Mouse (Mus musculus) 3T3-L1 (cell line): Measurements from ENCODE around the gene Bbs7.
"Not testable (repeated sequence)": the region's sequence is repeated elsewhere in the genome, so short reads cannot be mapped to it uniquely, and the experiment has no call there.

ENCODE experiments used
- DNase-seq: peaks from one replicate; pipeline ENCODE4 v3.0.0-alpha.2; 2015; ENCODE audit warnings: low read depth, low spot score

Bbs7 gene

DNA sequence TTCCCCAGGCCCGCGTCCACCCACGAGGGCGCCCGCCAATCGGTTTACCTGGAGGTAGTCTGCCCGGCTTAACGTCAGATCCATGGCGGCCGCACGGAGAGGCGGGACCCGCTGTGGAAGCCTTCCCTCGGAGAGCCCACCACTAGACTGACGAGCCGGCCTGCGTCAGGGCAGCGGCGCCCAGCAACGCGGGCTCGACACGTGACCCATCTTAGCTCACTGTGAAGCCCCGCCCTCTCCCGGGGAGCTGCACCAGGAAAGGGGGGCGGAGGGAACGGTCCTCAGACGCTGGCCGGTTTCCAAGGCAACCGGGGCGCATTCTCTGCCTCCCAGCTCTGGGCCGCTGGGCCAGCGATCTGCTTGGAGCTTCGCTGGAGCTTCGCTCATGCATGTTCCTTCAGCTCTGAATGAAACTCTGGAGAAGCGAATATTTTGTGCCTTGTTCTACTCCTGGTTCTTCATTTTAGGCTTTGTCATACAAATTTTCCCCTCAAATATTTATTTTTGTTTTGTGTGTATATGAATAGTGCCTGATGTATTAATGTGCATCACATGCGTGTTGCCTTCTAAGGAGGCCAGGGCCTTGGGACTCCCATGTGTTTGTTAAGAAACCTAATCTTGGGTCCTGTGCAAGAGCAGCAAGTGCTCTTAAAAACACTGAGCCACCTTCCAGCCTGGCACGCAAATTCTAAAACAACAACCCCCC is at the start of gene Bbs7:
TSS of gene Bbs7 (minus strand) at position 276 of the 706 bp plus-strand sequence.
- DNase-seq = peak; percentile 95

GRCm38 (mm10) chr3:36645245-36645559 is 31.9 kb upstream of the Bbs7 start:
- not testable (repeated sequence) for DNase-seq

- DNase-seq = peak; percentile 17
These were observed 31.4 kb upstream of the Bbs7 start for GRCm38 (mm10) chr3:36644554-36645244.

- no peak for DNase-seq
These were observed 30.1 kb upstream of the Bbs7 start for GRCm38 (mm10) chr3:36643354-36643753.

- DNase-seq = no peak
These were observed 29.5 kb upstream of the Bbs7 start for GRCm38 (mm10) chr3:36642736-36643135.

DNA sequence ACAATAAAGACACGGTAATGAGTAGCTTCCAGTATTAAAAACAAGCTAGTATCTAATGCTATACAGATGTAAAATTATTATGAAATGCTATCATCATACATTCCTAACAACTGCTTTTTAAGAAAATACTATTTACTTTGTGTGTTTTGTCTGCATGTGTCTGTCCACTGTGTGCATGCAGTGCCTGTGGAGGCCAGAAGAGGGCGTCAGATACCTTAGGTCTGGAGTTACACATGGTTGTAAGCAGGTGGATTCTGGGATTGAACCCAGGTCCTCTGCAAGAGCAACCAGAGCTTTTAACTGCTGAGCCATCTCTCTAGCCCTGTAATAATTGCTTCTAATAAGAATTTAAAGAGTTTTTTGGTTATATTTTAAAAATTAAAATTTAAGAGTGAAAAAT is 27.5 kb upstream of the Bbs7 start:
- peak; percentile 11 for DNase-seq

DNA sequence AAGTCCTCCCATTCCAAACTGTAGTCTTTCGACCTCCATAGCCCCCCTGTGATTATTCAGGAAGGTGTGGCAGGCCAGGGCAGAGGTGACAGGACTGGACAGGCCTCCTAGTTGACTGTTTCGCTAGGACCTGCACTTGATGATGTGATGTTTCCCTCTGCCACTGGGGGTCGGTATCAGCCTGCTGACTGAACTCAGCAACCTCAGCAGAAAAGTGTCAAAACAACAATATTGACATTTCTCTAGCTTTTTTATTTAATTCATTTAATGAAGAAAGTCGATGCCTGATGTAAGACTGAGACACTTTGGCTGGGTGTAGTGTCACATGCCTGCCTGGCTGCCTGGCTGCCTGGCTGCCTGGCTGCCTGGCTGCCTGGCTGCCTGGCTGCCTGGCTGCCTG is 22.2 kb upstream of the Bbs7 start:
- no peak for DNase-seq

DNA sequence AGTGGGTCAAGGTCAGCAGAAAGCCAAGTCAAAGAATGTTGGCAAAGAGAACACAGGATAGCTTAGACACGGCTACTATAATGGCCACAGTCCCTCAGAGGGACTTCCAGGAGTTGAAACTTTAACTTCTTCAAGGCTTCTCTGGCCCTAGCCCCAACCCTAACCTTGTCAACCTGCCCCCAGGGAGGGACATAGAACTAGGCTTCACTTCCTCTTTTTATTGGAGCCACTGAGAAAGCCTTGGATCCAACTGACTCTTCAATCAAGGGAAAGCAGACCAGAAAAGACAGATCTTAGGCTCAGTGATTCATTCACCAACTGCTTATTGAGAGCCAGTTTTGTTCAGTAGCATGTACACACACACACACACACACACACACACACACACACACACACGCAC is 13.5 kb upstream of the Bbs7 start:
- no peak for DNase-seq

DNA sequence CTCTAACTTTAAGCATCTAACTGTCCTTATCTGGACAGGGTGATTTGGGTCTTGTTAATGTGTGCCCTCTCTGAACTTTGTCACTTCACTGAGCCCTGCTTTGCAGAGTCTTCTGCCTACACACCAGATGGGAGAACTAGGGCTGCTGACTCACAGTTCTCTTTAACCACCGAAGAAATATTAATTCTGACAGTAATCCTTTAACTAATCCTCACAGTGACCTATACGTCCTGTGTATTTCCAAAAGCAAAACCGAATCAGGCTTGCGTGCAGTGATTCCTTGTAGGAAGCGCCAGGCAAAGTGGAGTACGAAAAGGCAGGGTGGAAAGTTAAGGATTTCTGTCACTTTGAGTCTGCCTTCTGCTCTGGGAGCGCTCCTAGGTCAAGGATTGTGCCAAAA is 4.9 kb upstream of the Bbs7 start:
- DNase-seq = no peak

DNA sequence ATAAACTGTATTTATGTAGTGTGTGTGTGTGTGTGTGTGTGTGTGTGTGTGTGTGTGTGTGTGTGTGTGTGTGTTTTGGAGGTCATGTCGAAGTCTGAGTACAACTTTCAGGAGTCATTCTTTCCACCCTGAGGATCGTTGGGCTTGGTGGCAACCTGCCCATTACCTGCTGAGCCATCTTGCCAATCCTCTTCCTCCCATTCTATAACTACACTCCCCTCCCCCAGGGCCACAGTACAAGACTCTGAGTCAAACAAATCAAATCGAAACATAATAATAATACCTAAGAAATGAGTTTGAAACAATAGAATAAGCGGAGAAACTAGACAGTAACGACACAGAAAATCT is 605 bp upstream of the Bbs7 start:
- DNase-seq = peak; percentile 9

GRCm38 (mm10) chr3:36612687-36613086 is 590 bp downstream of the Bbs7 start:
- peak; percentile 37 for DNase-seq

DNA sequence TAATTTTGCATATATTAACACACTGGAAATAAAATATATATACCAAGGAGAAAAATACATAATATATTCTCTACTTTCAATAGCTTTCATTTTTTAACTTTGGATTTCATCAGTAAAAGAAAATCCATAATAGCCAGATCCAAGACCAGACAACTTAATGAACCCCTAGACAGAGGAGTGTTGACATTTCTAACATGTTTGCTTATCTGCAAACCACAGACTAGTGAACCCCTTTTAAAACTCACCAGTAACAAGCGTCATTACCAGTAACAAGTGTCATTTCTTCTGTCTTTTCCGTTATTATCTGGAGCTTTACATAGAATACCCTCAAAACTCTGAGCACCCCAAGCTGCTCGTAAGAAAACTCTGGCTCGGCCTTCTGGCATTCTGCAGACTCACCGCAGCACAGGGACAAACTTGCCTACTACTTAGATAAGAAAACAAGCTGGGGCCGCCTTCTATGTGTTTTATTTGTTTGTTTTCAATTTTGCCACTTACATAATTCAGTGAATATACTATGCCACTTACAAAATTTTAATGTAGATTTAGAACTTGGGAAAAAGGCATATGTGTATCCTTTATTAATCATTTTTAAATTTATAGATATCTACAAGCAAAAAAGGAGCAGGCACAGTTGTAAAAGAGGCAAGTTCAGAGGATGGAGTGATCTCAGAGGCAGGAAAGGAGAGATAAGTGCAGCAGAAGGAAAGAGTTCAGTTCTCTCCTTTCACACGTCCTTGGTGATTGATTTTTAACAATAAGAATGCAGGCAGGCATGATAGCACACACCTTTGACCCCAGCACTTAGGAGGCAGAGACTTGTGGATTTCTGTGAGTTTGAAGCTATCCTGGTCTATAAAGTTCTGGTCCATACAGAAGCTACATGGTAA is 7.1 kb downstream of the Bbs7 start:
- no peak for DNase-seq

DNA sequence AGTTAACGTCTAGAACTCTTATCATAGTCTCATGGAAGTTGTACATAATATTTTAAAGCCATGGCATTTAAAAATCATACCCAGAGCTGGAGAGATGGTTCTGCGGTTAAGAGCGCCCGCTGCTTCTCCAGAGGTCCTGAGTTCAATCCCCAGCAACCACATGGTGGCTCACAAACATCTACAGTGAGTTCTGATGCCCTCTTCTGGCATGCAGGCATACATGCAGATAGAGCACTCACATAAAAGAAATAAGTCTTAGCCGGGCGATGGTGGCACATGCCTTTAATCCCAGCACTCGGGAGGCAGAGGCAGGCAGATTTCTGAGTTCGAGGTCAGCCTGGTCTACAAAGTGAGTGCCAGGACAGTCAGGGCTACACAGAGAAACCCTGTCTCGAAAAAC is 13.5 kb downstream of the Bbs7 start:
- DNase-seq = not testable (repeated sequence)

- no peak for DNase-seq
These were observed 14.5 kb downstream of the Bbs7 start for GRCm38 (mm10) chr3:36598811-36599210.

- DNase-seq = peak; percentile 99
These were observed 41.4 kb downstream of the Bbs7 start, which contains the start of gene Ccna2 for GRCm38 (mm10) chr3:36571827-36572378. TSS of gene Ccna2 (minus strand) at chr3:36572150.

GRCm38 (mm10) chr3:36571361-36571826 is 41.9 kb downstream of the Bbs7 start:
- DNase-seq = peak; percentile 57

- no peak for DNase-seq
These were observed 43.4 kb downstream of the Bbs7 start for GRCm38 (mm10) chr3:36569836-36570235.

DNA sequence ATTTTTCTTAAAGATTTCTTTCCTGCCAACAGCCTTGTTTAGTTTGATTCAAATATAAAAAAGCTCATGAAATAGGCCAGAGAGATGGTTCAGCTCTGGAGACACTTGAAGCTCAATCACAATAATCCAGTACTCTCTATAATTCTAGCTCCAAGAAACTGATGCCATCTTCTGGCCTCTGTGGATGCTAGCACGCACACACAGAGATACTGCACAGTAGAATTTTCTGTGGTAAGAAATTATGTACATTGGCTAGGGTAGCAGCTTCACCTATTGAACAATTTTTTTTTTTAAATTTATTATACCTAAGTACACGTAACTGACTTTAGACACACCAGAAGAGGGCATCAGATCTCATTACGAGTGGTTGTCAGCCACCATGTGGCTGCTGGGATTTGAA is 49.6 kb downstream of the Bbs7 start:
- DNase-seq = no peak

DNA sequence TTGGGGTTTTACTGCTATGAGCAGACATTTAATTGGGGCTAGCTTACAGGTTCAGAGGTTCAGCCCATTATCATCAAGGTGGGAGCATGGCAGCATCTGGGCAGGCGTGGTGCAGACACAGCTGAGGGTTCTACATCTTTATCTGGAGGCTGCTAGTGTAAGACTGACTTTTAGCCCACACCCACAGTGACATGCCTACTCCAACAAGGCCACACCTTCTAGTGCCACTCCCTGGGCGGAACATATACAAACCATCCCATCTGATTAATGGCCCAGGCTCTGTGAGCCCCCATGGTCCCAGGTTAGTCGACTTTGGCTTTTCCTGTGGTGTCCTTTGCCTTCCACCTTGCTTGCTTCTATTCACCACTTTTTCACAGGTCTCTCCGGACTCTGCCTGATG is 53.7 kb downstream of the Bbs7 start:
- DNase-seq = no peak

DNA sequence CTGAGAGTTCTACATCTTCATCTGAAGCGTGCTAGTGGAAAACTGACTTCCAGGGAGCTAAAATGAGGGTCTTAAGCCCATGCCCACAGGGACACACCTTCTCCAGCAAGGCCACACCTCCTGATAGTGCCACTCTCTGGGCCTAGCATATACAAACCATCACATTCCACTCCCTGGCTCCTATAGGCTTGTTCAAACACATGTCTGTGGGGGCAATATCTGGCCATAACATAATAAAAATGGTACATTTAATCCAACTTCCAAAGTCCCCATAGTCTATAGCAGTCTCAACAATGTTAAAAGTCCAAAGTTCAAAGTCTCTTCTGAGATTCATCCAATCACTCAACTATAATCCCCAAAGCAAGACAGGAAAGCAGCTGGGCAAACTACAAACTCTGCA is 55.7 kb downstream of the Bbs7 start:
- DNase-seq = no peak

DNA sequence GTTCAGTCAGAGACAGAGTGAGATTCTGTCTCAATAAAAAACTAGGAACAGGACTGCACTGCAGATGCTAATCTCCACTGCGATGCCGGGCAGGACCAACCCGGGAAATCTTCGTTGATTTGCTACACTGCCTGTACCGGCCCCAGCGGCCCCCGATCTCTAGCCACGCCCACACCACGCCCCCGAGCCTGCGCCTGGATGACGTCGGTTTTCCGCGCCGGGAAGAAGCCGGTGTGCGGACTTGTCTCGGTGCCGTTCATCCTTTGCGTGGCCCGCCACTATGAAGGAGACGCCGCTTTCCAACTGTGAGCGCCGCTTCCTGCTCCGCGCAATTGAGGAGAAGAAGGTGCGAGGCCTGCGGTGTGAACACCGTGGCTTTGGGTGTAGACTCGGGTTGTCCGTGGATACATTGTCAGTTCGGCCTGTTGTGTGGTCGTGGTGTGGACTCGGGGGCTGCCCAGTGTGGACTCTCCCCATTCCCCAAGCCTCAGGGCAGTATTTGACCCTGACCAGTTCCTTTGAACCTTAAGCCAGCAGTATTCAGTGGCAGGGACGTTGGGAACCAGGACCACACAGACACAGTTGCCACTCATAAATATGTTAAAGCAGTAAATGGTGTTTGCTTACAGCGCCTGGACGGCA is 60.8 kb downstream of the Bbs7 start, which contains the start of gene Exosc9:
TSS of gene Exosc9 (plus strand) at position 201 of the 642 bp plus-strand sequence.
- DNase-seq = peak; percentile 87
